Mouse (Mus musculus) neutrophil, adult 5-6 weeks (primary cell): ENCODE measurements at regions not wholly inside any gene's neighbourhood (a gene's known extent, or its start where the extent isn't known, plus 50 kb on each side); places are given as distances from the start of the nearest gene placed in this dataset.

ENCODE experiments used
- ATAC-seq: fragments of 151-379, 151-347 bp; 2 replicates; pipeline ENCODE4 v1.8.0; 2017; ENCODE audit warnings: mild to moderate bottlenecking, moderate TSS enrichment; ENCODE audit not compliant: insufficient number of reproducible peaks, poor library complexity, low FRiP score, severe bottlenecking; ENCODE audit errors: extremely low read depth

- ATAC-seq: no peak
Measured at GRCm38 (mm10) chr8:128164976-128165375, 193.4 kb upstream of the Nrp1 start.

GRCm38 (mm10) chr8:128165591-128165990 lies 192.8 kb upstream of the Nrp1 start:
- ATAC-seq: no peak

GRCm38 (mm10) chr8:128166097-128166496 lies 192.3 kb upstream of the Nrp1 start:
- no peak for ATAC-seq

GRCm38 (mm10) chr8:128168819-128169218 lies 189.6 kb upstream of the Nrp1 start:
- no peak for ATAC-seq

GRCm38 (mm10) chr8:128171116-128171515 lies 187.3 kb upstream of the Nrp1 start:
- no peak for ATAC-seq

- no peak for ATAC-seq
Measured at GRCm38 (mm10) chr8:128180214-128180613, 178.2 kb upstream of the Nrp1 start.

- ATAC-seq: no peak
Measured at GRCm38 (mm10) chr8:128183081-128183480, 175.3 kb upstream of the Nrp1 start.

- no peak for ATAC-seq
Measured at GRCm38 (mm10) chr8:128188321-128188720, 170.1 kb upstream of the Nrp1 start.

GRCm38 (mm10) chr8:128193293-128193887 lies 165.0 kb upstream of the Nrp1 start:
- no peak for ATAC-seq

GRCm38 (mm10) chr8:128200815-128201214 lies 157.6 kb upstream of the Nrp1 start:
- no peak for ATAC-seq

- ATAC-seq: no peak
Measured at GRCm38 (mm10) chr8:128201635-128202034, 156.8 kb upstream of the Nrp1 start.

GRCm38 (mm10) chr8:128202158-128202886 lies 156.1 kb upstream of the Nrp1 start:
- ATAC-seq: no peak

- ATAC-seq: no peak
Measured at GRCm38 (mm10) chr8:128204803-128205202, 153.6 kb upstream of the Nrp1 start.

GRCm38 (mm10) chr8:128207138-128207537 lies 151.3 kb upstream of the Nrp1 start:
- ATAC-seq: no peak

- no peak for ATAC-seq
Measured at GRCm38 (mm10) chr8:128210761-128211160, 147.6 kb upstream of the Nrp1 start.

- no peak for ATAC-seq
Measured at GRCm38 (mm10) chr8:128212223-128212622, 146.2 kb upstream of the Nrp1 start.

GRCm38 (mm10) chr8:128214256-128214655 lies 144.1 kb upstream of the Nrp1 start:
- no peak for ATAC-seq

- no peak for ATAC-seq
Measured at GRCm38 (mm10) chr8:128218886-128219285, 139.5 kb upstream of the Nrp1 start.

GRCm38 (mm10) chr8:128219539-128219938 lies 138.9 kb upstream of the Nrp1 start:
- no peak for ATAC-seq

- no peak for ATAC-seq
Measured at GRCm38 (mm10) chr8:128223092-128223491, 135.3 kb upstream of the Nrp1 start.

- no peak for ATAC-seq
Measured at GRCm38 (mm10) chr8:128223522-128223921, 134.9 kb upstream of the Nrp1 start.
